Mouse (Mus musculus) T-cell, adult 2 months (primary cell): ENCODE data around the gene Tcp1.
"Not testable (repeated sequence)": the region's sequence is repeated elsewhere in the genome, so short reads cannot be mapped to it uniquely, and the experiment has no call there.

Experiments
- DNase-seq: peaks from one replicate; pipeline ENCODE4 v3.0.0; 2022; ENCODE audit warnings: low spot score

Gene Tcp1

DNA sequence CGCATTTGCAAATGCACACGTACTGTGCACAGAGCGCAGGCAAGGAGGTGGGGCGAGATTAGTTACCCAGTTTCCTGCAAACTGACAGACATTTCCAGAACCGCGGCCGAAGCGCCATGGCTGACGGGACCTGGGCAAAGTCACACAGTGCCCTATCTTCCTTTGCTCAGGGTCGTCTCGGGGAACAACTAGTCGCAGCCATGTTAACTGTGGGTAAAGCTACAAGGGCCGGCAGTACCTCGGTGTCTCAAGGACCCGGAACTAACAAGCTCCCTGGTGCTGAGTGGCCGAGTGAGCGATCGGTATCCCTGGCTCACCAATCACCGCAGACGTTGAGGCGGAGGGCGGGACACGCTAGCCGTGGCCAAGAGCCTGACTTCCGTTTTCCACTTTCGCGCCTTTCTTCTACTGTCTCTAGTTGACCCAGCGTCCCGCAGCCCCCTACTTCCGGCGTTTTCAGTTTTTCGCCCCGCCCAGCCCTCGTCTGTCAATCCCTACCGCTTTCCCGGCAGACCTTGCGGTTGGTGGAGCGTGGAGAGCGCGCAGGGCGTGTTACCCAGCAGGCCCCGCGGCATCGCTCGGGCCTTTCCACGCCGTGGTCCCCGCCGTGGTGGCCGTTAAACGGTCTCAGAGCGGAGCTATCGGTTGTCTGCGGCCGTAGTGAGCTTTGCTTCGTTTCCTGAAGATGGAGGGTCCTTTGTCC lies 531 bp downstream of the Tcp1 start, which contains the start of gene Mrpl18:
Mrpl18 (minus strand) TSS at position 465 of the 703 bp plus-strand sequence.
- DNase-seq: peak; percentile 98

DNA sequence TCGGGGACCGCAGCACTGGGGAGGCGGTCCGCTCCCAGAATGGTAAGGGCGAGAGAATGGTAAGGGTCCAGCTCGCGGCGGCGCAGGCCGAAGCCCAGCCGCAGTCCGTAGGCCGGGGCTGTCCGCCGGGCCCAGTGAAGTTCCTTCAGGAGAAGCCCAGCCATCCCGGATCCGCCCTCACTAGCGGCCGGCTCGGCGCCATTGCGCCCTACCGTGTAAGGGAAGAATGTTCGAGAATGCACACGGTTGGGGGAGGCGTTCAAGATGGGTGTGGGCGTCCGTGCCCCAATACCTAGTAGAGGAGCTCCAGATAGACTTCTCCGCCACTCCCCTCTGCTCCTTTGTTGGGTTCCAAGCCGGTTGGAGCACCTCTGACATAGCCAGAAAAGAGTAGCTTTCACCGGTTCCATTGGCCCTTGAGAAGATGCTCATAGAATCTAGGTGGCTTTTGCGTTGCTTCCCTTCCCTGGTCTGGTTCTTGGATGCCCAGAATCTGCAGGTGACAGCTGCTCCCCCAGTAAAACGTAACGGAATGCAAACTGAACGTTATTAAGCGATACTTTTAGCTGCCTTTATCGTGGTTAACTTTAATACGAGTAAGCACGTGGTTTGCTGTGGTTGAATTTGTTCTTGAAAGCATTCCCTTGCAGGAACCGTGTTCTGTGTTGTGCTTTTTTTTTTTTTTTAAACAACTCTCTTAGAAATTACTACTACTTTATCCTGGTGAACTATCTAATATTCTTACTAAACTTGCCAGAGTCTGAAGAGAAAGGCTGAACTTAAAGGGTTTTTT lies 1.3 kb downstream of the Tcp1 start:
- DNase-seq: peak; percentile 55

DNA sequence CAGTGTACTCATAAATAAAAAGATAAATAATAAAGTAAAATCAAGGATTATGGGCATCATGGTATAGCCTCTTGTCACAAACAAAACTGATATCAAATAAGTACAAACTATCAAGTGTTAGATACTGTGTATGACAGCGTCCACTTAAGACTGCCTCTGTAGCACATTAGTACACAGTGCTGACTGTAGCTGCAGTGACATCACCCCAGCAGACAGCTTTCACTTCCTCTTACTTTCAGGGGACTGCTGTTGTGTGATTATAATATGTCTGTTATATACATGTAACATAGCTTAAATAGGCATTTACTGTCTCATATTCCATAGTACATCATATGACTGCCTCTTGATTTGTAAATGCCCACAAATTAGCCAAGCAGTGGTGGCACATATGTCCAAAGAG lies 5.6 kb downstream of the Tcp1 start:
- no peak for DNase-seq

DNA sequence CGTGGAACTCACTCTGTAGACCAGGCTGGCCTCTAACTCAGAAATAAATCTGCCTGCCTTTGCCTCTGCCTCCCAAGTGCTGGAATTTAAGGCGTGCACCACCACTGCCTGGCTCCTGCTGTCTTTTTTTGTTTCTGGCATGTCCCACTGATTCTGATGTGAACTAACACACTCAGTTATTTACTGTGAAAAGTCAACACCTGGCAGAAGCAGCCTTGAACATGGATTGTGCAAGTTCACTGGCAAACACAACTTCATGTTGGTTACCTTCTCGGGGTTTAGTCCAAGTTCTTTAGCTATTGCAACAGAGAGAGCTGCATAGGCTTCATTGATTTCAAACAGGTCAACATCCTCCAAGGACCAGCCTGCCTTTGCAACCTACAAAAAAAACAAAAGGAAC lies 9.5 kb downstream of the Tcp1 start:
- no peak for DNase-seq

DNA sequence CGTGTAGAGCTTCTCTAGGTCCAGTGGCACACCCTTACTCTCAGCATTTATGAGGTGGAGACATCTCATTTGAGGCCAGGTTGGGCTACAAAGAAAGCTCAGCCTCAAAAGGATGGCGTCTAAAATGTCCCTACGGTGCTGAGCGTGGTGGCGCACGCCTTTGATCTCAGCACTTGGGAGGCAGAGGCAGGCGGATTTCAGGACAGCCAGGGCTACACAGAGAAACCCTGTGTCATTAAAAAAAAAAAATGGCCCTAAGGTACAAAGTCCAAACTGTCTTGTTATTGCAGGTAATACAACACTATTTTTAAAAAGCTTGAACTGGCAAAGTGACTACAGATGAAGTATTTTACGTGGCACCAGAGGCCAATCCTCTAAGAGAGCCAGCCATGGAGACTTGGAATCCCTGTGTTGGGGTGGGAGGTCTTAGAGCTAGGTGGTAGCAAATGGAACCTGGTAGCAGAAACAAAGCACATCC lies 10.2 kb downstream of the Tcp1 start:
- DNase-seq: no peak

DNA sequence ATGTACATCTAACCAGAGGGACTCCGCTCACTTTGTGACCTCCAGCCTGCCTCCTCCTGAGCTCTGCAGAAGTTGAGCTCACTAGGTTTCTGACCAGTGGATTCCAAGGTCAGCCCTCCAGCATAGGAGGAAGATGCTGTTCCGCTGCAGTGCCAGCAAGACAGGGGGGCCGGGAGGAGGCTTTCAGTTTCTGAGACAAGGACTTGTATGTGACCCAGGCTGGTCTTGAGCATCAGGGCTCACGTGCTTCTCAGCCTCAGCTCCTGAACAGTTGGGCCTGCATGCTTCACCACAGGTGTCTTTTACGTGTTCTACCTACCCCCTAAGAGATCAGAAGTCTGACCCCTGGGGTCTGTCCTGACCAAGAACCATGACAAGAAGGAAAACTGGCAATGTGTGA lies 16.1 kb downstream of the Tcp1 start:
- not testable (repeated sequence) for DNase-seq

DNA sequence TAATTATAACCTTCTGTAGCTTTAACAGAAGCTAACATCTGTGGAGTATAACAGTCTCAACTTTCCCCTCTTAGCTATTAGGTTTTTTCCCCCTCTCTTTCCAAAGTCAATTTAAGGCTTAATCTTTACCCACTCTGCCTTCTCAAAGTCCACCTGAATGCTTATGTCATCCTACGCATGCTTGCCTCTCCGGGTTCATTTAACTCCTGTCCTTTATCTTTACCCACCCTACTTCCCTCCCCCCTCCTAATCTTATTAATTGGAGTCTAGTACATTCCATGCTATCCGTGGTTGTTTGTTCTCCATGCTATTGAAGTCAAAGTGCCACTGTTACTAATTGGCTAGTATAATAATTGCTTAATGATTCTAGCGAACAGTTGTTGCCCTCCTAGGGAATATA lies 20.2 kb downstream of the Tcp1 start:
- DNase-seq: no peak

DNA sequence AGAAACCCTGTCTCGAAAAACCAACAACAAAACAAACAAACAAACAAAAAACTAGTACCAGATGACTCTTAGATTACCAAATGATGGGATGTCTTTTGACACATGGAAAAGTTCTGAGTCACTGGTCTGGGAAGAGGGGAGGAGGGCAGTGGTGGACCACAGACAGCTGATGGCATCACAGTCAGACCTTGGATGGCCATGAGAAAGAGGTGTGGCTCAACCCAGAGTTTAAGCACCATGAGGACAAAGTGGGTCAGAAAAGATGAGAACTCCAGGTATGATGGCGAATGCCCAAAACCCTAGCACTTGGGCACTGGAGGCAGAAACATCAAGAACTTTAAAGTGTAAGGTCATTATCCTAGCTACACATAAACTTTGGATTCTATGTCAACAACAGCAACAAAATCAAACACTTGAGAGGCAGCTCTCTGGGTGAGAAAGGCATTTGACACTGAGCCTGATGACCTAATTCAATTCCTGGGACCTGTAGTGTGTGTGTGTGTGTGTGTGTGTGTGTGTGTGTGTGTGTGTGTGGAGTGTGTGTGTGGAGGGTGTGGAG lies 22.0 kb downstream of the Tcp1 start:
- no peak for DNase-seq

DNA sequence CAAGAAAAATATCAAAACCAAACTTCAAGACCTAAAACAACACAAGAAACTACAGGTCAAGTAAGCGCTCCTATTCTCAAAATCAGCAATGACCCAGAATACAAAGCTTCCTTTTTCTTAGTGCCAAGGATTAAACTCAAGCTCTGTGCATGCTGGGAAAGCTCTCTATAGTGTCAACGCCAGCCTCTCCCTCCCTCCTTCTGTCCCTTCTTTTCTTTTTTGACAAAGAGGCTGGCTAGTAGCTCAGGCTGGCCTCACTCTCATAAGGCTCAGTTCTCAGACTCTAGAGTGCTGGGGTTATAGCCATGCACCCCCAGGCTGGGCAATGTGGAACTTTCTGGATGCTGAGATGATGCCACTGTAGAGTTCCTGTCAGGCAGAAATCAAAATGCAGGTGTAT lies 22.6 kb downstream of the Tcp1 start:
- DNase-seq: no peak

DNA sequence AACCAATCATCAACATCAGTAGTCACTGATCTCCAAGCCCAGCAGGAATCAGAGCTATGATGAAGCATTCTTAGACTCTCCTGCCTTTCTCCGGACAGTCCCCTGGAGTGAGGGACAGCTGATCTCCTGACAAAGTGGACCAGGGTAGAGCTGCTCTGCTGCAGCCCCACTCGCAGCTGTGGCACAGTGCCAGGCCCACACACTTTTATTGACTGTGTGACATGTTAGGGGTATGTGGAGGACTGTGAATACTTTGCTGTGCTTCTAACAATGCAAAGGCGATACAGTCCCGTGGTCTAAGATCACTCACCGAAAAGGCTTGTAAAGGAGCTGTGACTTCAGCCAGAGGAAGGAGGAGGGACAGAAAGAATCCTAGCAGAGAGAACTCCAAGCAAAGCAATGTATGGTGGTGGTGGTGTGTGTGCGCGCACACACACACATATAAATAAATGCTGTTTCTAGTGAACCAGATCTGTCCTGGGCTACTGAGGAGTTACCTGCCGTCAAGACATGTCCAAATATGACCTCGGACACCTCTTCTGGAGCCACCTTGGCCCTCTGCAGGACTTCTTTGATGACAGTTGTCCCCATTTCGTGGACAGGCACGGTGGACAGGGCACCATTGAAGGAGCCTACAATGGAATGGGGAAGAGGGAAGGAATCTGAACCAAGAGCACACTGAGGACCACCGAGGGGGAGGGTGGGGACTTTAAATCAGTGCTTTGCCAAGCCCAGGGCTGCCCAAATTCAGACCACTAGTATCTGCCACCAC lies 24.1 kb downstream of the Tcp1 start:
- not testable (repeated sequence) for DNase-seq

DNA sequence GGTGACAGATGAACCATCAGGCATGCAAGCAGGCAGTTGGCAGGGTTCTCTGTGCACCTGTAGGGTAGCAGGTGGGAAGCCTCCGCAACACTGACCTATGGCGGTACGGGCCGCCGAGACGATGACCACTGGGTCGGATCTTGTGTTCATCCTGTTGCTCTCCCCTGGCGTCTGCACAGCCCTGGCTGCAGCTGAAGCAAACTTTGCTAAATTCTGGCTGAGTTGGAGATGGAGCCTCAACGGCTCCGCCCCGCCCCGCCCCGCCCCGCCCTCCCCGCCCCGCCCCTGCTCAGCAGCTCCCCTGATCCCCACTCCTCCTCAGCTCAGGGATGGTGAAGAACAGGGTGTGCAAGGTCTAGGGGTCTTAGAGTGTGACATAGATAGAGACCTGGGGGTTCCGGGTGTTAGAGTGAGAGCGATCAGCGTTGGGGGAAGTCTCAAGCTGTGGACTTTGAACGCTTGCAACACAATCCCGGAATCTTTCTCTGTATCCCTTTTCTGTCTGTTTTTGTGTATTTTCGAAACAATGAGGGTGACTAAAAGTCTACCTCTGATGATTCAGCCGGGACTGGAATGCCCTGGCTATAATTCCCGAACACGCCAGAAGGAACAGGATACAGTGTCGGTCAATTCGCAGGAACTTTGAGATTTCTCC lies 24.8 kb downstream of the Tcp1 start, which contains the start of gene Acat3:
Acat3 (minus strand) TSS at position 450 of the 655 bp plus-strand sequence.
- no peak for DNase-seq

DNA sequence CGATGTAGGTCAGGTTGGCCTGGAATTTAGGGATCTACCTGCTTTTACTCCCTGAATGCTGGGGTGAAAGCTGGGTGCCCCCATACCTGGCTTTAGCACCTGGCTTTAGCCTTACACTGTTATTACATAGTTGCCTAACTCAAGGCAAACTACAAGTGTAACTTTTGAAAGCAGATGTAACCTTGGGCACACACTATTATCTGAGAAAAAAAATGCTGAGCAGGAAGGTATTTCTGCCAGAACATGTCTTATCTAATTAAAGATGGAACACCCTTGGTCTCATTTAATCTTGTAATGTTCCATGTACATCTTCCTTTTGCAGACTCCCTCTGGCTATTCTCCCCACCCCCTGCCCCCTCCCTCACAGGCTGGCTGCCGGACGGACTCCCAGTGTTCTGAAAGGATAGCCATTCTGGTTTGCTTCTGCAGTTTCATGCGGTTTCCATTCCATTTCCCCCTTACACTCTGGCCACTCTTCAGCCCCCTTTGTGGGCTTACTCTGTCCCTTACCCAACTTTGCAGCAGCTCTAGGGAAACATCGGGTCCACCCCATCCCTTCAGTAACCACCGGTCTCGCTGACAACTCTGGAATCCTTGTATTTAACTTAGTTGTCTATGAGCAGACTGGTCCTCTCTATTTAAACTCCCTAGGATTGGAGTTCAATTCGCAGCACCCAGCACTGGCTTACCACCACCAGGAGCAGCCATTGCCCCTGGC lies 26.2 kb downstream of the Tcp1 start:
- no peak for DNase-seq

DNA sequence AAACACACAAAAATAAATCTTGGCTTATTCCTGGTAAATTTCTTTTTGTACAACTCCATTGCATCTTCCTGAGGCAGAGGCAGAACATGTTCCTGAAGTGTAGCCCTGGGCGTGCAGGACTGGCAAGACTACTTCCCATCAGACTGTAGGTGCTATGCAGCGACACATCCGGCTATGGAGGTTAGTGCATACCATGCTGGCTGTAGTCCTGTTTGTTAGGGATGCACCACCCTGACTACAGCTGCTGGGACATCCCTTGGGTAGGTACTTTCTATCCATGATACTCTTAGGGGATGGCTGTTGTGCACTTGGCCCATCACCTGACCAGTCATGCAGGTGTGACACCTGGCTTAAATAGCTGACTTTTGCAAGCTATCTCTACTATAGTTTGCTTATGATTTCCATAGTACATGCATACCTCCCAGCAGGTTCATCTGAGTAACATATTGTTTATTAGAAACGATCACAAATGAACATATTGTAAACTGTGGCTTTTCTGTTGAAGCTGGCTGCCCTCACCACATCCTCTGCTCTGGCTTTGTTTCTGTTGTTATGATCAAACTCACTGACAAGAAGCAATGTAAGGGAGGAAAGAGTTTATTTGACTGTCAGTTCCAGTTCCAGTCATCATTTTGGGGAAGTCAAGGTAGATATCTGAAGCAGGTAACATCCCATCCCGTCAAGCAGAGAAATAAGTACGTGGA lies 27.1 kb downstream of the Tcp1 start:
- DNase-seq: no peak

DNA sequence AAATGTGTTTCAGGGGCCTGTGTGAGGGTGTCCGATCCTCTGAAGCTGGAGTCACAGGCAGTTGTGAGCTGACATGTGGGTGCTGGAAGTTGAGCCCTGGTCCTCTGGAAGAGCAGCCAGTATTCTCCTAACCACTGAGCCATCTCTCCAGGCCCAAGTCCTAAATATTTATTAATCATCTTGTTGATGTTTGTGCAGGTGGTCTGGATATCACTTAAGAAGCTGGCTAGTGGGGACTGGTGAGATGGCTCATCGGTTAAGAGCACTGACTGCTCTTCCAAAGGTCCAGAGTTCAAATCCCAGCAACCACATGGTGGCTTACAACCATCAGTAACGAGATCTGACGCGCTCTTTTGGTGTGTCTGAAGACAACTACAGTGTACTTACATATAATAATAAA lies 34.2 kb downstream of the Tcp1 start:
- no peak for DNase-seq

DNA sequence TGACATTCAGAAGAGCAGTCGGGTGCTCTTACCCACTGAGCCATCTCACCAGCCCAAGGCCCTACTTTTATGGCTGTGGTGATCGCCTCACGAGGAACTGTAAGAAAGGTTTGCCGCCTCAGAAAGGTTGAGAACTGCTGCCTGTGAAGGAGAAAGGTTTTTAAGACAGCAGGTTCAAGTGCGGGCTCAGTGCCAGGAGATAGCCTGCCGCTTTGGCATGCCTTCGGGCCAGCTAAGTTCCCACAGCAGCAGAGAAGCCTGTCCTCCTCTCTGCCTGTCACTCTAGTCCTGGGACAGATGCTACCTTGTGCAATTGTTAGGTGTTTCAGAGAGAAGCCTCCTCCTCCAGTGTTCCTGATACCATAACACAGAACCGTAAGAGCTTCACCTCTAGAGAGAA lies 41.2 kb downstream of the Tcp1 start:
- DNase-seq: no peak

DNA sequence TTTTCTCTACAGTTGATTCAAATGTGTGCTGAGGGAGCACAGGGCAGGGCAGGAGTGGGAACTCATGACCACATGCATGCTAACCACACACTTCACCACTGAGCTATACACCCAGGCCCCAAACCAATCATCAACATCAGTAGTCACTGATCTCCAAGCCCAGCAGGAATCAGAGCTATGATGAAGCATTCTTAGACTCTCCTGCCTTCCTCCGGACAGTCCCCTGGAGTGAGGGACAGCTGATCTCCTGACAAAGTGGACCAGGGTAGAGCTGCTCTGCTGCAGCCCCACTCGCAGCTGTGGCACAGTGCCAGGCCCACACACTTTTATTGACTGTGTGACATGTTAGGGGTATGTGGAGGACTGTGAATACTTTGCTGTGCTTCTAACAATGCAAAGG lies 43.9 kb downstream of the Tcp1 start:
- not testable (repeated sequence) for DNase-seq

DNA sequence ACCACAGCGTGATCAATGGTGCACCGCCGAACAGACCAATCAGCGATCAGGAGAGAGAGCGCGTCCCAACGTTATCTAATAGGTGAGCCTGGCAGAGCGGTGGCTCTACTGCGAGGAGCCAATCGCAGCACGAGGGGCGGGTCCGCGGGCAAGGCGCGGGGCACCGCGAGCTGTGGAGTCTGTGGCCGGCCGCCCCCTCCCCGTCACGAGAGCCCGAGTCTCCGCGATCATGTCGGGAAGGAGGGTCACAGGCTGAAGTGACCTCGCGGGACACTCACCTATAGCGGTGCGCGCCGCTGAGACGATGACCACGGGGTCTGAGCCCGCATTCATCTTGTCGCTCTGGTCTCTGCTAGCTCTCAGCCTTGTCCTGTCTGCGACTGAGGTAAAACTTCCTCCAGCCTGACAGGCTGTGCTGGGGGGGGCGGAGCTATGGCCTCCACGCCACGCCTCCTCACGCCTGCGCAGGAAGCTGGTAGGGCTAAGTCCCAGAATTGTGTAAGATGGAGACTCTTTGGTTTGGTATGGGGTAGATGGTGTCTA lies 44.9 kb downstream of the Tcp1 start, which contains the start of gene Acat2:
Acat2 (minus strand) TSS at position 417 of the 543 bp plus-strand sequence.
- DNase-seq: peak; percentile 96

DNA sequence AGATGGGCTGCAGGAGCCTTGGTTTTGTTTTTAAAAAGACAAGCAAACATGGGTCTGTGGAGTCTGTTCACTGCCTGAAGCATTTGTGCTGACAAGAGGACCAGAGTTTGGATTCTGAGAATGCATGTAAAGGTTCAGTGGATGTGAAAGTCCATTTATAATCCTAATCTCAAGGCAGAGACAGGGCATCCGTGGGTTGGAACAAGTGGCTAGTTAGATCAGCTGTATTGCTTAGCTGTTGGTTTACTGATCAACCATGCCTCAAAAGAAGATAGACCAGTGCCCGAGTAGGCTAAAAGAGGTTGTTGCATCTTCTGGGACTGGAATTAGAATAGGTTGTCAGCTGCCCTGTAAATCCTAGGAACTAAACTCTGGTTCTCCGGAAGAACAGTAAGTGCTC lies 48.0 kb downstream of the Tcp1 start:
- no peak for DNase-seq

DNA sequence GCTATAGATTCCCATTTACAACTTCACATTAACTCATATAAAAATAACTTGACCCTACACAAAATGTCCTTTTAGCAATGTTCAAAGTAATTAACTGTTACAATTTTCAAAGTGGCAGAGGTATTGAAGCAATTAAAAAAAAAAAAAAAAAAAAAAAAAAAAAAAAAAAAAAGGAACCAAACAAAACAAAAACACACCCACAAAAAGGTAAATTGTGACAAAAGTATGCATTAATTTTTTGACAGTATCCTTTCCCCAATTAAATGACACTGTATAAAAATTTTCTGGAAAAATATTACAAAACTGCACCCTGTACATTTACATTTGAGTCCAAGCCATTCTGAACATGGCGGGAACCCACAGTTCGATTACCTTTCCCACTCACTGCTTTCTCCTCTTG lies 51.7 kb downstream of the Tcp1 start:
- DNase-seq: no peak

DNA sequence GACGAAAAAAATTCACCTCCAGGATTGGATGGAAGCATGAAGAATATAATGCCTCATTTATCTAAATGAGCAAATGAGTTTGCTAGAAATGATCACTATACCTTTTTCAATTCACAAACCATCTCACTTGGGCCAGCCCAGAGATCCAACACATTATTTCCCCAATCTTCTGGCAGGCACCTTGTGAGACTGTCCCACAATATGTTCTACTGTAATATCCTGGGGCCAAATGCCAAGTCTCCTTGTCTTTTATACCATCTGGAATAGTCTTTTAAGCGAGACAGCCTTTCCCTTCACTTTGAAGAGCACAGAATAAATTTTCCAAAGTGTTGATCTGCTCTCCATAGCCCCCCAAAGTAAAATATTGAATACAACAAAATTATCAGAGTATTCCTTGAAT lies 58.4 kb downstream of the Tcp1 start:
- no peak for DNase-seq
